Mouse (Mus musculus) telencephalon, adult 2 months (tissue): ENCODE measurements around the gene Prrt3.

ENCODE experiments used
- DNase-seq: peaks from one replicate; pipeline ENCODE4 v3.0.0-alpha.2; 2011; ENCODE audit warnings: low read depth, low spot score

The Prrt3 gene

GRCm38 (mm10) chr6:113444207-113444965 lies 57.3 kb downstream of the Prrt3 start:
- DNase-seq: no peak
